Mouse (Mus musculus) cerebellum, adult 8-10 months (tissue): ENCODE measurements at regions not wholly inside any gene's neighbourhood (a gene's known extent, or its start where the extent isn't known, plus 50 kb on each side); places are given as distances from the start of the nearest gene placed in this dataset.

Source experiments
- DNase-seq: peaks from one replicate; pipeline ENCODE4 v3.0.0; 2022

DNA sequence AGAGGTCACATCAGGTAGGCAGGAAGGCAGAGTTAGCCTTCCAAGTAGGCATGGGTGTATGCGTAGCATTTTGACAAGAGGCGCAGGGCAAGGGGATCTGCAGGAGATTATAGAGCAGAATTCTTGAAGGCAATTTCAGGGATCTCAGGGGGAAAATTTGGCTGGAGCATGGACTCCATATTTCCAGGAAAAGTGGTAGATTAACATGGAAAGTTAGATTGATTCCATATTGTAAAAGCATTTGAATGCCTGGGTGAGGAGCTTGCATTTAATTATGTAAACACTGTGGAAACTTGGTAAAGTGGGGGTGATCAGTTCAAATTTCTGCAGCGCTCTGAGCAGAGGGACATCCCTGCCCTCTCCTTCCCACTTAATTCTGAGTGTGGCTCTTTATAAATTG, 146.7 kb downstream of the Pax3 start:
- DNase-seq = no peak

DNA sequence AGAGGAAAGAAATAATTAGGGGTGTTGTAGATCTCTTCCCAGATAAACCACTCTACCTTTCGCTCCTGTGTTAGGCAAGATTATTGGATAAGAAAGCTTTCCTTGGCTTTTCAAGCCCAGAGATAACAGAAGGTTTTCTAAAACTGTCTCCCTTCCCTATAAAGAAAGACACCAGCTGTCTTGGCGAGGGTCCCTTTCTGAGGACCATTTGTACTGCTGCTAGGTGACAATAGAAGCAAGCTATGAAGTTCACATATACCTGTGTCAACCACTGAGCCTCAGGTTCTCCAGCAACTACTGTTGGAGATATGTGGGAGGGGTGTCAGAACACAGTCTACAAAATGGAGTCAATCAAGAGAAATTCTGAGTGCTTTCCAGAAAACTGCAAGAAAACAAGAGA, 164.6 kb downstream of the Pax3 start:
- DNase-seq = no peak

DNA sequence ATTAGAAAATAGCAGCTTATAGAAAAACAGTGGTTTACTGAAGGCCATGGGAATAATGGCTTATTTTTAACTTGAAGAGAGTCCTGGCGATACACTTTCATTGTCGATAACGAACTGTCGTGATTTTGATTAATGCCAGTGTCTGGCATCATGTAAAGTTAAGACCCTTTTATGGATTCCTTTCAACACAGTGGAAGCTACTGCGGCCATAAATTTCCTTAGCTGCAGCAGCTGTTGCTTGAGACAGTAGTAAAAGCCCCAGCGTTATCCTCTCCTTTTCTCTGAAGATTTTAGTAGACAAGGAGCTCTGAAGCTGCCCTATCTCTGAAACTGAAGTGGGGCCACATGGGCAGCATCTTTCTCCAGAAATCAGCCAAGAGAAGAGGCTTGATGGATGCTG, 175.2 kb downstream of the Pax3 start:
- DNase-seq = no peak

DNA sequence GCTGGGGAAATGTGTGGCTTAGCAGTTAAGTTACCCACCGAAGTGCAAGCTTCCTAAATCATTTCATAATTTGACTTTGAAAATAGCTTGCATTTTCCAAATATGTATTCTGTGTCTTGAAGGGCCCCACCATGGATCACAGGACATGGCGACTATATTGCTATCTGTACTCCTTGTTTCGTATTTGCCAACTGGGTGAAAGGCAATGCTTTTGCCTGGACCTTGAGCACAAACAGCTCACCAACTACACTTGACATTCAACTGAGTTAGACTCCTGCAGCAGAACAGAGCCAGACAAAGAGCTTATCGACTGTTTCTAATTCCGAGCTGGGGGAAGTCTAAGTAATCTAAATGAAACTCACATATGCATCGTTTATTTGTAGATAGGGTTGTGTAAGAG, 175.9 kb downstream of the Pax3 start:
- DNase-seq = no peak

DNA sequence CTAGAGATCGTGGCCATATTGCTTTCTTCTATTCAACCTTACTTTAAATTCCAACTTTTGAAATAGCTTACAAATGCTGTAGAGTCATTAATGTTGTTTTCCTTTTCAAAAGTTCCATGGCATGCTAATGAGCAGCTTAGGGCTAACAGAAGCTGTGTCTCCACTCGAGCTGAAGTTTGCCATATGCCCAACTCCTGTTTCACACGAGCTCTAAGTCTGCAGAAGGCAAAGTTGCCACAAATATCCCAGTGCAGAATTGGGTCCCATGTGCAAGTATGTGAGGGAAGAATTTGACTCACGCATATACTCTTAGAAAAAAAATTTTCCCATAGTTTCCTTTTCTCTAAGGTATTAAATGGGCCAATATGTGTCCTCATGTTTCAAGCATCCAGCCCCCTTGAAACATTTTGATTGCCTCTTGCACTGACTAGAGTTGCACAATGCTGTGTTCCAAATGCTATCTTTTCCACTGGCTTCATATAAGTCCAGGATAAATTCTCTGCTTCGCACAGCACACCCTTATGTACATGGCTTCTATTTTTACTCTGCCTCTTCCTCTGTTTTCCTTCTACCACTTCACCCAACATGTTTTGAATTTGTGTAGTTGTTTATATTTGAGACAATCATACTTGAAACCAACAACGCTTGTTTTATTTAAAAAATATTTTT, 178.9 kb downstream of the Pax3 start:
- DNase-seq = no peak

DNA sequence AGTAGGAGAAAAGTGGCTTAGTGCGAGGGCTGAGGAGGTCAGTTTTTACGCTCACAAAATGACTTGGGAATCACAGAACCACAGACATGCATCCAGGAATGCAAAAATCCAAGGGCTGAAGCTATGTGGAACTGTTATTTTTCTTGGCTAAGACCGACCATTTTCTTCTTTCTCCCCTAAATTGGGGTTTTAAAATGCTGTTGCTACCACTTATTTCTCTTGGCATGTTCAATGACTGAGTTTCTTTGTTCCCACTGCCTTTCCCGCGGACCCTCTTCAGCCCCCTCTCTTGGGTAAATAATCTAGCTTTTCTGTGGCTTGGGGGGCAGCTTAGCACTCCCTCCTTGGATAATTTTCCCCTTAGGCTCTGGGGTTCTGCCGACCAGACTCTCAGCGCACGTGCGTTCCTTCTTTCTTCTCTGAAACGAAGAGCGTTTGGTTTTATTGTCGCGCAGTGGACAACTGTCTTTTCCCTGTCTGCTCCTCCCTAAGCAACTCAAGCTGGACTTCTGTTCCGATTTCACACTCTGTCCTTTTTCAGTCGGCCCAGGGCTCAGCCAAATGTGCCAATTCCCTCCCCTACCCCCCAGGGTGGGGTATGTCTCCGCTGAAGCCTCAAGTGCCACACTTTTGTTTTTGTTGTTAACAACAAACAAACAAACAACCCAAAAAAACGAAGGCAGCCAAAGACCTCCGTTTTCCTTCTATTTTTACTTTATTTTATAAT, 180.2 kb downstream of the Pax3 start:
- DNase-seq = no peak

DNA sequence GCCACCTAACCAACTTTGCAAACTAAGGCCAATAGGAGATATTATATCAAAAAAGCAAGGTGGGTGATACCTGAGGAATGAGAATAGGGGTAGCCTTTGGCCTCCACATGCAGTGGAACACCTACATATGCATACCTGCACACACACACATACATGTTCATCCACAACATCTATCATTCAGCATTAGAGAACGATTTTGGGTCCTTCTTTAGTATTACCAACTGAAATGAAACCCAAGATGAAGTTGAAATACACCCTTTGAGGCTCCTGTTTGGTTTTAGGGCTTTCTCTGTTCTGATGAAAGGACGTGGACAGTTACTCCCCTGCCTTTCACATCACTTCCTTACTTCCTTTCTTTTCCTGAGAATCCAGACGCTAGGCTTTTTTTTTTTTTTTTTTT, 180.9 kb downstream of the Pax3 start:
- no peak for DNase-seq

DNA sequence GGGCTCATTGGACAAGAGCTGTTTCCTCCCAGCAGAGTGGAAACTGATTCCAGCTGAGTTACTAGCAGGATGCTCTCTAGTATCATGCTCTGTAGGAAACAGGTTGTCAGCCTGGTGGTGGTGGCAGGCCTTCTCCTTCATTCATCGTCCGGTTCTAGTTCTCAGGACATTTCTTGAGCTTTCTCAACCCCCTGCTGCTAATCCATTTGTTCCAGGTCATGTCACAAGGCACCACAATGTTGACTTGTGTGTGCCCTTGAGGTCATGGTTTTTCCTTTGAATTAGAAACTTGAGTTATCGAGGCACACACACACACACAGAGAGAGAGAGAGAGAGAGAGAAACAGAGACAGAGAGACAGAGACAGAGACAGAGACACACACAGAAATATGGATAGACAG, 183.5 kb downstream of the Pax3 start:
- DNase-seq = no peak

DNA sequence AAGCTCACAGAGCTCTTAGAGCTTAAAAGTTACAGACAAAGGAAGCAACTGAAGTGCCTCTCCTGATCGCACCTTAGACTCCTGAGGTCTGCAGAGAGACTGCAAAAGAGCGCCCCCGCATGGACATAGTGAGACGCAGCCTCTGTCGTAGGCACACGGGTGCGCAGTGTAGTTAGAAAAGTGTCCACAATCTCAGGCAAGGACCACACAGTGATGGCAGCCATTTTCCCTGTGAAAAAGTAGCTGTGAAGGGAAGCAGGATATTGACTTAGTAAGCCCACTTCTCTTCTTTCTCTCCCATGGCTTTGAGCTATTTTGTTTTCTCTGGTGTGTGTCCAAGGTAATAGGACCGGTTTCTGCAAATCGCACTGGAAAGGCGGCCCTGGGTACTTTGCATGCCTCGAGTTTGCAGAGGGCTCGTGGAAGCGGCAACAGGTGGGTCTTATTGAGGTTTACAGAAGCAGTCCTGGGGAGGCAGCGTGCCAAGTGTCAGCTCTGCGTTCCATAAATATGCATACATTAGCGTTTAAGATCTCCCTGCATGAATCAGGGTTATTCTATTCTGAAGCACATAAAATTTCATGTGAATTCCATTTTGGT, 188.0 kb downstream of the Pax3 start:
- no peak for DNase-seq

DNA sequence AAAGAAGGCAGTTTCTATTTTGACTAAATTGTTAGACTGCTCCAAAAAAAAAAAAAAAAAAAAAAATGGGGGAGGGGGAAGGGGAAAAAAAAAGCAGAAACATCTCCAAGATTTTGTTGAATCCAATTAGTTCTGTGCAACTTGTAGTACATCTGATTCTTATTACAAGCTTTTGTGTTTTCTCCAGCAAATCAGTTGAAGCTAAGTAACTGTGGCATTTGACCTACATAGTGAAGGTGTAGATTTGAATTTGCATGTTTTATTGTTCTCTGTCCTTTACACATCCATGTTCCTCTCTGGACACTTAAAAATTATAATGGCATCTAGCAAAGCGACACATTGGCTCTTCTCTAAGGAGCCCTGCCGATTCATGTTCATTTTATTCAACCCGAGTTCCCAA, 192.6 kb downstream of the Pax3 start:
- DNase-seq = no peak

DNA sequence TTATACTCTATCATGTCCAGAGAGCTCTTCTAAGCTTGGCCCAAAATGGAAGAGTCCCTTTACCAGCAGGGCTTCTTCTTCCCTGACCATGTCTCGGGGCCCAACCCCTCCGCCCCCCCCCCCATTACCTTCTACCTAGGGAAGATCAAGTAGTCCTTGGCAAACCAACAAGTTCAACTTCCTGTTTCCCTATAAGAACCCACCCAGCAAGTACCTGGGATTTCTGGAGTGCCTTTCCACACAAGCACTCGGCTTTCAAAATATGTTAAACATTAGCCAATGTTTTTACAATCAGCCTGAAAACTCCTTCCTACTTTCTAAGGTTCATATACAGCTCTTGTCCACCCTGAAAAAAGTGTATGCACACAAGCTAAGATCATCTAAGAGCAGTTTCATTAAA, 198.2 kb downstream of the Pax3 start:
- no peak for DNase-seq

DNA sequence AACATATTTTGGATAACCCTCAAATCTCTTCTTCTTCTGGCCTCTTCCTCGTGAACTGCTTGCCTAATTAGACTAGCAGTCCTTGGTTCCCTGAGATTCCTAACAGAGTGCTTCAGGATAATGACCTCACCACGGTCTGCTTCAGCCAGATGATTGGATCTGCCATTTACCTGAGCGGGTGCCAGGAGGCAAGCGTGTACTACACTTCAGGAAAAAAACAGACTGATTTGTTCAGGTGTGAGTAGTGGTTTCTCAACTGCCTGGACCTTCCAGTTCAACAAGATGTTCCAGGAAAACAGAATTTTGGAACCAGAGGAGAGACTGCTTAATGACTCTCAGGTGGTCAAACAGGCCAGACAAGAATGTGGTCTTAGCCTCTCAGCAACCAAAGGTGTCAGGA, 215.4 kb downstream of the Pax3 start:
- DNase-seq = no peak

DNA sequence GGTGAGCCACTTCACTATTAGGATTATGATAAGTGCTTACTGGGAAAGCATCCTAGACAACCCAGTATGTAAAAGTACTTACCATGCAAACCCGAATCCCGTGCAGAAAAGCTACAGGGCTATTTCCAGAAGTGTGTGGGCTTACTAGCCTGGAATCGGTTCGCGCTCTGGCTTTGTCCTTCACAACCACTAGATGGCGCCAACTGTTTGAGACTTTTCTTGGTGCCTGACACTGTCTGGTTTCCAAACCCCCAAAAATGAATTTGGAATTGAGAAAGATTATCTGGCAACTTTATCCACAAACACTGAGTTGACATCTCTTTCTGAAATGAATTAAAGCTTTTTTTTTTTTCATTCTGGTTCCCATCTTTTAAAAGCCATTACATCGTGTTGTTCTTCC, 218.2 kb downstream of the Pax3 start:
- DNase-seq = peak; percentile 59

DNA sequence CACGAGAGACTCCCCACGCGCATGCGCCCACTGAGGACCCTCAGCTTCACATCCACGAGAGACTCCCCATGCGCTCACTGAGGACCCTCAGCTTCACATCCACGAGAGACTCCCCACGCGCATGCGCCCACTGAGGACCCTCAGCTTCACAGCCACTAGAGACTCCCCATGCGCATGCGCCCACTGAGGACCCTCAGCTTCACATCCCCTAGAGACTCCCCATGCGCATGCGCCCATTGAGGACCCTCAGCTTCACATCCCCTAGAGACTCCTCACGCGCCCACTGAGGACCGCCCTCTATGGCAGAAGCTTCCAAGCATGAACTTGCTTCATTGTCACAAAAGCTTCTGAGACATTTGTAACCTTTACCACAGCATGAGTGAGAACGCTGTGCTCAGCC, 221.0 kb downstream of the Pax3 start:
- DNase-seq = no peak

DNA sequence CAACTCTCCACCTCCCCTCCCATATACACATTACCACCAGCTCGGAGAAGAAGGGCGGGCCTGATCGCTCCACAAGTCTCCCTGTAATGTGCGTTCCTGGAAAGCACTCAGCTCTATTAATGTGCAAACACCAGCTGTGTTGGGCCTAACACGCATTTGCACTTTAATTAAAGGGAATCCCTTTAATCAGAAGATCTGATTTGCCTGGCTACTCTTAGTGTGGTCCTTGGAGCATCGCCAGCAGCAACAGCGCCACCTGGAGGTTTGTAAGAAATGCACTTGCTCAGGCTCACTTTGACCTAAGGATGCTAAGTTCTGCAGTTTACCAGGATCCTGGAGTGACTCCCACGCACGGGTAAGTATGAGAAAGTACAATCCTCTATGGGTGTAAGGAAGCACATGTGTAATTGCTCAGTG, 224.6 kb downstream of the Pax3 start:
- DNase-seq = peak; percentile 16

DNA sequence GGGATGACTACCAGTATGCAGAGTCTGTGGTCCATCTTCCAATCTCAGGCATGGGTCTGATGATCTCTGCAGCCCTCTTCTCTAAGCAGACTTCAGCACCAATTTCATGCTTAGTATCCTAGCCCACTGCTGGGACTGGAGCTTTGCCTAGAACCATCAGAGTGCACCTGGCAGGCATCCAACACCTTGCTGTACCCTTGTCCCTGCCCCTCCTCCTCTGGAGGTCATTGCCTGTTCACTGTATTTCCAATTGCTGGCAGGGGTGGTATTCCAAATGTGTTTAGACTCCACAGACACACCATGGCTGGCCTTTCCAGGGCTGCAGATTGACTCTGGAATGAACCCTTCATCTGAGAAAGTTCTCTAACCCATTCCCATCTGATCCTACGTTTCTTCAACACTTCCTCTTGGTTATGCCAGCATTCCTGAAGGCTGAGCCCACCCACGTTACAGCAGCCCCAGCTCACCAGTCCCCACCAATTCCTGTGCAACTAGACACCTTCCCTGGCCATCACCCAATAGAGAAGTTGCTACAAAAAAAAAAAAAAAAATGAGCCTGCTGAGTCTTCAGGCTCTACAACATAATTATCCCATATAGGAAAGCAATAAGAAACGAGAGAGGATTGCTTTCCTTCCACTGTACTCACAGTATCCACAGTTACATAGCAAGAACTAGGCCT, 232.1 kb downstream of the Pax3 start:
- no peak for DNase-seq

DNA sequence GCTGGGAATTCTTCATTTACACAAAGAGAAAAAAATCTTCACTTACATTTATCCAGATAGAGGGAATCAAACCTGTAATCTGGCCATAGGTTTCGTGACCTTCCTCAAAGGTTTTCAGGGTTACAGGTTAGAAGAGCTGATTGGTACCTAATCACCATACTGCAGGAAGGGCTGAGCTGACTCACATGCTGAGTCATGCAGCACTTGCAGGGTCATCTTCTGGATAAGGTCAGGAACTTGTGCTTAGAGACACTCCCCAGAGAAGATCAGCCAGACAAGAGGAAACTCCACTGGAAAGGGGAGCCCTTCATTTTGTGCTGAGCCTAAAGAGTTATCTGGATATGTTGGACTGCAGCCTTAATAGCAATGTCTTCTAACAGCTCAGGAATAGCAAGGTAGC, 237.6 kb downstream of the Pax3 start:
- no peak for DNase-seq

DNA sequence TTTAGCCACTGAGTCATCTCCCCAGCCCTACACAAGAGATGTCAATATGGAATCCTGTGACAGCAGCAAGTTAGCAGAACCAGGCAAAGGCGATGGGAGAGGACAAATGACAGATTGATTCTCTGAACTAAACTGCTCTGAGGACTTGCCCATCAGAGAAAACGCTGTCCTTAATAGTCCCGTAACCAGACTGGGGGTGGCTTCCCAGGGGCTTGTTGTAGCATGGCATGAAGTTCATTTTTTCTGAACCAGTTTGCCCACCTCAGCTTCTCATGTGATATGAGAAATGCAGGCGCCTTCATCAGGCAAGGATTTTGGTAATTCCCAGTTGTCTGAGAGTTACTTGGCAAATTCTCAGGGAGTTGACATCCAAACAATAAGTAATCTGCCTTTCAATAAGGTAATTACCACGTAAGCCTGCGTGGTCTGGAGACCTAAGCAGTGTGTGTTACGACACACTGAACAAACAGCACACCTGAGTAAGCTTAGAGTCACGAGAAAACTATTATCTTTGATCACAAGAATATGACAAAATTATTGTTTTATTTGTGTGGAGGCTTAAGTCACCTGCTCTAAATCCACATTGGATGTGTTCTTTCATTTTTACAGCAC, 239.7 kb downstream of the Pax3 start:
- no peak for DNase-seq

DNA sequence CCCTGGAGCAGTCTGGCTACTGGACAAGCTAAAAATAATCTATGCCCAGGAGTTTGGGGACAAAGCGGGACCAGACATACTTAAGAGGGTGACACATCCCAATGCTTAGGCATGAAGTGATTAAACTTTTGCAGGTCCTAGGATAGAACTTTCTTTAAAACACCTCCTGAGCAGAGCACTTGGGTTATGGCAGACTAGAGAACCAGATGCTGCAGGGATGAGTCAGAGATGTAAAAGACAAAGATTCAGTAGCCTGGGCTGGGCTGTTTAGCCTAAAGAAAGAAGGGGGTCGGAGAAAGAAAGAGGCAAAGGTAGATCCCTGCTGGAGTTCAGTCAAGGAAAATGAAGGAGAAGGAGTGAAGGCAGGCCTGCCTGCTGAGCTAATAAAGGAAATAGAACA, 249.0 kb downstream of the Pax3 start:
- no peak for DNase-seq

DNA sequence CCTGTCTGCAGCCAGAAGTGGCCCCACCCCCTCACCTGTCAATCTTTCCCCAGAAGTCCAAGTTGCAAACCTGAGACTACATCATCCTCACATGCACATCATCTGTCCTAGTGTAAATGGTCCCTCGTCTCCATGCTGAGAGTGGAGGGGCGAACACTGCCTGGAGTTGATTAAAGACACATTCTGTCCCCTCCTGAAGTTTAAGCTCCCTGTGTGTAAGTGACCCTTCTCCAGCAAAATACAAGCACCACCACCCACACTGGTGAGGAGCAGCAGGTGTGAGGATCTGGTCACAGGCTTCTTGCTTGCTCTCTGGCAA, 252.6 kb downstream of the Pax3 start:
- no peak for DNase-seq

DNA sequence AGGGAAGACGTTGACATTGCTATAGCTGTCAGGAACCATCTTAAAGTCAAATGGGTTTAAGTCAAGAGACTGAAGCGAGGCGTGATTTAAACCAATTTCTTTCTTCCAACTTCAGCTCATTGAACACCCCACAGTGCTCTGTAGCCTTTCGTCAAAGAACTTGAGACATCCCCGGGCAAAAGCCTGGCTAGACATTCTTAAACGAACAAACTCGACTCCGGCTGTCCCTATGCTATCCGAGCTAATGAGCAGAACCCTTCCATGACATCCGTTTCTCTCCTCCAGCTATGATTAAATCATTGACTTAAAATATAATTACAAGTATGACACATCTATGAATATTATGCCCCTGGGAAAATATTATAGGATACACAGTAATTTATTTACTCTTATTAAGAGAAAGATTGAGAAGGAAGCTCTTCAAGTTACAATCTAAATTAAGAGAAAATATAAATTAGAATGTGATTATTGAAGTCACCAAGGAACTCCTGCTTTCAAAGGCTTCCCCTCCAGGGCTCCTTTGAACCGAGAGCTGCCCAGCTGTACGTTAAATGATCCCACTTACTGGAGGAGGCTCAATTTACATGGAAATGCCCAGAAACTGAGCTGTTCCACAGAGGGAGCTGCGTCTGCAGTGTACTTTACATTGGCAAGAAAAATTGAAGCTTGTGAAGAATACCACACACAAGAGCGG, 253.2 kb downstream of the Pax3 start:
- DNase-seq = no peak

DNA sequence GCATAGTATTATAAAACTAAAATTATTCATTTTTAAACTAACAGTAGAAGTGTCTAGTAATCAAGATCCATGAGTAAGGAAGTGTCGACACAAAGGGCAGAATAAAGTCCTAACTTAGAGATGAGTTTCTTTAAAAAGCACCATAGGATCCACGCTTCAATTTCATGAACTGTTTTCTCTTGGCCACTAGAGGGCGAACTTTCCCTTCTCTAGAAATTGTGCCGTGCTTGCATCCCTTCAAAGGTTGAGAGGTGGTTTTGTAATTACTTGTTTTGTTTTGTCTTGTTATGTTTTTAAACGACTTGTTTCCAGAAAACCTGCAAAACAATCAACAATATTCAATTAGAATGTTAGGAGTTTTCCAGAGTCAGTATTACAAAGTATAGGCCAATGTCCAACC, 253.8 kb downstream of the Pax3 start:
- peak; percentile 9 for DNase-seq
